Mouse (Mus musculus) neutrophil, adult 5-6 weeks (primary cell): ENCODE measurements around the gene Usp43. TPM values are rescaled to one million over a fixed set of nuclear protein-coding genes. Genes with fewer than 3 reads are reported as not detected.

ENCODE experiments used
- ATAC-seq: fragments of 151-379, 151-347 bp; 2 replicates; pipeline ENCODE4 v1.8.0; 2017; ENCODE audit warnings: mild to moderate bottlenecking, moderate TSS enrichment; ENCODE audit not compliant: insufficient number of reproducible peaks, poor library complexity, low FRiP score, severe bottlenecking; ENCODE audit errors: extremely low read depth
- total RNA-seq: library from RNA; stranded (forward); fragments of 200-1000 nt; gene quantifications from 2 replicates; pipeline ENCODE4 v1.2.3, GENCODE M21; 2017

Usp43 gene
- total RNA-seq = not detected in 2 replicates

DNA sequence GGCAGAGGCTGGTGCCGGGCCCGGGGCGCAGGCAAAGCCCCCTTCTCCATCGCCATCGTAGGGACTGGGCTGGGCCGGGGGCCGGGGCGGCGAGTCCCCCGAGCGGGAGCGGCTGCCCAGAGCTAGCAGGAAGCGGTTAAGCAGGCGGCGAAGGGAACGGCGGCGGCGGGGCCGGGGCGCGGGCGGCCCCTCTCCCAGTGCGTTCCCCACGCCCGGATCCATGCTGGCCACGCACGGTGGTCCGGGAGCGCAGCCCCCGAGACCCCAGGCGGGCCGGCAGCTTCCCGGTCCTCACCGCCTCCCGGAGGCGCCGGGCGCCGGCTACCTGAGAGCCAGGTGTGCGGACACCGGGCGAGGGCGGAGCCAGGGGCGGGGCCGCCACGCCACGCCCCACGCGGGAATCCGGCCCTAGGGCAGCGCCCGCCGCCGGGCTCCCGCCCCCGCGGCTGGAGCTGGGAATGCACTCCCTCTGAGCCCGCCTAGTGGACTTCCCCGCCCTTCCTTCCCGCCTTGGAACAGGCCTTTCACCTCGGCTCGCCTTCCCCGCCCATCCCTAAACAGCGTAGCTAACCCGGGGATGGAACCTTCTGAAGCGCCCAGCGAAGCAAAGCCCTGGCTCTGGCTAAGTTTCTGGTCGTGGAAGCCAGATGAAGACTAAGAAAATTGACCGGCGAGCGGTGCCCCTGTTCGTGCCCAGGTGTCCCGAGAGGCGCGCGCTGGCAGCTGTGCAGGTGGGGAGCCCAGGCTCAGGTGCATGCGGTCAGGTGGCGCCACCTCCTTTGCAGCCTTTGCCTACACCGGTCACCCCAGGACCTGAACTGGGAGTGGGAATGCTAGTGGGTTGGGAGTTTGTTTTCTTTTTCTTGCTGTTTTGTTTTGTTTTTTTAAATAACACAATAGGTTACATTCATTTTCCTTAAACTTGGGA is at the start of gene Usp43:
Gene Usp43, minus strand, starts transcription at position 327 of the 928 bp plus-strand sequence.
- no peak for ATAC-seq

DNA sequence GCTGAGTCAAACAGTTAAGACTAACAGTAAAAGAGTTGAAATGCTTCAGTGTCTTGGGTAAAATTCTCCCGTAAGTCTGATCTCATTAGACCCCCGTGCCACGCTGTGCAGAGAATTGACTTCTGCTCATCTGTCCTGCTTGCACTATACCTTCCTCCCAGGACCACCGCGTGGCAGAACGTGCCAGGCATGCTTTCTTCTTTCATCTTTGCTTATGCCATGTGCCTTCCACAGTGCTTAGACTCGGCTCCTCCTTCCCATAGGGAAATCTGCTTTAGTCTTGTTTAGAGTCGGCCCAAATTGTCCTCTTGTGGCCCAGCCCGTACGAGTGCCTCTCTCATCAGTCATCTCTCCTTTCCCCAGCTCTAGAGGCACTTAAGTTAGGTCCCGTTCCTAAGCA is 45.9 kb upstream of the Usp43 start:
- no peak for ATAC-seq

DNA sequence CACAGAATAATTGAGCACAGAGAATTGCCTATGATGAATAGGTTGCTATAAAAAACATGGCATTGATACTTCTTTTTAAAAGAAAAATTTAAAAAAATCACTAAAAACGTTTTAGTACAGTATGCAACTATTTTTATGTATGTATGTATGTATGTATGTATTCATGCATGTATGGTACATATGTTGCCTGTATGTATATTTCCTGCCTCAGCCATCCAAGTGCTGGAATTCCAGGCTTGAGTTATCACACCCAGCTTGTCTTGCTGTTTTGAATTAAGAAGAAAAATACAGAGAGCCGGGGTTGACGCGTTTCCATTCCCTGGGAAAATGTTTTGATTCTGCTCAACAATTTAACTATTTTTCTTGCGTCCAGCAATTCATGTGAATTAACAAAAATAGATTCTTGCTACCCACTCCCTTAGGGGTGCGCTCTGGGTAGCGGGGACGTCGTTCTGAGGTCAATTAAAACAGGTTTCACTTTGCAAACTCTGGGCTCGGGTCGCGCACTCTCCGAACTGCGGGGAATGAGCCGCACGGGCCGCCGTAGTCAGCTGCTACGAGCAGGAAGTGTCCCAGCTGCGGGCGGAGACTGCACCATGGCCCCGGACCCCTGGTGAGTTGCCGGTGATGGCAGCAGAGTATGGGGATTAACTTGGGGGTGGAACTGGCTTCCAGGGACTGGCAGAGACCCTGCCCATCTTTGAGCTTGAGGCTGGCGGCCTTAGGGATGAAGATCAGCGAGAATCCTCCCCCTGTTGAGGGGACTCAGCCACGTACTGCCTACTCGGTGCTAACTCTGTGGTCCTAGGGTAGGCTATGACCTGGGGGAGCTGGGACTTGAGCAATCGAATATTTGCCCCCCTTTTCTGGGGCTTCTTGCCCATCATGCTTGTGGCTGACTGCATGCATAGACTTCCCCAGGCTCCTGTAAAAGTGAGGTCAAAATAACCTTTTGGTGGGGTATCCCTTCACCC is 44.2 kb upstream of the Usp43 start, which contains the start of gene Stx8:
Gene Stx8, plus strand, starts transcription at position 289 of the 974 bp plus-strand sequence.
- peak; percentile 90 for ATAC-seq

DNA sequence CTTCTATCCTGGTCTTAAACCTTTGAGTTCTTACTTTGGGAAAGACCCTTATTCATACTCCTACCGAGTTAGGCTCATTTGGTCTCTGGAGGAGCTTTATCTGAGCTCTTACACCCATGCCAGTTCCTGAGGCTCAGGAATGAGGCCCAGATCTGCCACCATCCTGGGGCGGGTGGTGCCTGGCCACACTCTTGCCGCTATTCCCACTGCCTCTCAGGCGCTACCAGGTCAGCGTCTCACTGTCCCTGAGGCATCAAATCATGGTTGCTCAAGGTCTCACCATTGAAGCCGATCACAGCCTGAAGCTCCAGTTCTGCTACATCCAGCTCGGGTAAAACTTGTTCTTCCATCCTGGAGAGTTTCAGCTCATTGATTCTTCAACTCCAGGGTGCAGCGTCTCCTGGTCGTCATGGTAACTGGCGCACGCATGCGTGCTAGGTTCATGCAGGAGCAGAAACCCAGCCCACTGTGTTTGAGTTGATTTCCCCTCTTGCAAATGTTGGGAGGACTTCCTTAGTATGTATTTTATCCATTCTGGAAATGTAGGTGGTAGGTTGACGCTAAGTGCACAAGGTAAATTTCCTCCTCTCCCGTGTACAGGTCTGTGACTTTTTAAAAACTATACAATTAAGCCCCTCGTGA is 43.4 kb upstream of the Usp43 start, which contains the start of gene Cfap52:
Gene Cfap52, minus strand, starts transcription at position 410 of the 642 bp plus-strand sequence.
- ATAC-seq = peak; percentile 18; the same call in 1 of the 2 replicates

DNA sequence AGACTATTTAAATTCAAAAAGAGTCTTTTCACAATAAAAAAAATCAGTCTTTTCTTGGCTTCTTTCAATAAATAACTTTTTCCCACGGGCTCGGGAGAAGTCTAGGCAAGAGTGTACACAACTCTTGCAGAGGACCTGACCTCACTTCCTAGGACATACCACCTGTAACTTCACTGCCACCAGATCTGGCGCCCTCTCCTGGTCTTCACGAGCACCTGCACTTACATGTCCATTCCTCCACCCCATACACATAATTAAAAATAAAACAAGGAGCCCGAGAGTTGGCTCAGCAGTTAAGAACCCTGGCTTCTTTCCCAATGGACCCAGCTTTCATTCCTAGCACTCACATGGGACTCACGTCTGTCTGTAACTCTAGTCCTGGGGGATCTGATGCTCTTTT is 42.2 kb upstream of the Usp43 start:
- no peak for ATAC-seq

DNA sequence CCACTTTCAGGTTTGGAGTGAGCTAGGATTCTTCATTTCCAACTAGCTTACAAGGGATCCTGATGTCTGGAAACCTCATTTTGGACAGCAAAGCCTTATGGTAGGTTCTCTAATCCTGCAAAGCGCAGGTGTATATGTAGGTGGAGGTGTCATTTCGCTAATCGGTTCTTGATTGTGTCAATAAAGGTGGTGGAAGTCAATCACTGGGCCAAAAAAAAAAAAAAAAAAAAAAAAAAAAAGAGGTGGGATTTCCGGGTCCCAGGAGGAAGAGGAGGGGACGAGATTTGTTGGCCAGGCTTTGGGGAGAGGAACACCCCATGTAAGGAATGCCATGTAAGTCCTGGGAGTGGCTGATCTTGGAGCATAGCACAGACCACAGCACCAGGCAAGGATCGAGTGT is 32.5 kb upstream of the Usp43 start:
- no peak for ATAC-seq

DNA sequence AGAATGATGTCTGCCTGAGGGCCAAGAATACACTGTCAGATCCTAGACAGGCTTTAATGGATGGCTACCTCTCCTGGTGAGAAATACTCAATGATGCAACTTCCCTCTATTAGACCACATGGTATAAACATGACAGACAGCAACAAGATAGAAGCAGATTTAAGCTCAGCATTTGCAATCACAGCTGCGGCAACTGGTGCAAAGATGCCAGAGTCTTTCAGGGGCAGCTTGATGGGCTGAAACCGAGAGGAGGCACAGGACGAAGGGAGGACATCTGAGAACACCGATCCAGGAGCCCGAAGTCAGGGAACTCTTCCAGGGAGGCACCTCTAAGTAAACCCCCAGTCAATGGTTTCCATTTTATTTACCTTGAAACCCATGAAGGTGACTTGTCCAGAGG is 31.7 kb upstream of the Usp43 start:
- ATAC-seq = no peak

DNA sequence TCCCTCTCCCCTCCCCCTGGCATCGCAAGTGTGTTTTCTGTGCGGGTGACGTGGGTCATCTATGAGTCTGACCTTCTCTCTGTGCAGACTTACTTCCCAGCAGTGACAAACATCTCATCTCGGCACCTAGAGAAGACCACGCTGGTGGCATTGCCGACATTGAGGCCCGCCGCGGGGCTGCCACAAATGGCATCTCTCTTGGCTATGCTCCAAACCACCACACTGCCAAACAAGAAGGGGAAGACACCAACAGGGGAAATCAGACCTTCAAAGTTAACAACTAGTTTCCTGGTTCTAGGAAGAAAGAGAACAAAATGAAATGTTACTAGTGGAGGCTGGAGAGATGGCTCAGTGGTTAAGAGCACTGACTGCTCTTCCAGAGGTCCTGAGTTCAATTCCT is 27.5 kb upstream of the Usp43 start:
- no peak for ATAC-seq

DNA sequence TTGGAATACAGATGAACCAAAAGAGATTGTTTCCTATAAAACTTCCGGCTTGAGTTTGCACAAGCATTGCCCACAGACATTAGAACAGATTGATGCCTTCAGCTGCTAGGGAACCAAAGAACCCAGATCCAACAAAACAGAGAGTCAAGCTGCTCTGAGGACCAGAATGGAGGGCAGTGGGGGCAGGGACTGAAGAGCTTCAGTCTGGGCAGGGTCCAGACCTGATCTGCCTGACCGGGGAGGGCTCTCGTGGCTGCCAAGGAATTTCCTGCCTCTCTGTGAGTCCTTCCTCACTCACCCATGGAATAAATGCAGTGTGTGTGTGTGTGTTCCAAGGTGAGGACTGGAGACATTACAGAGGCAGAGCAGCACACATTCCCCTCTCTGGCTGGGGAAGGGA is 26.3 kb upstream of the Usp43 start:
- ATAC-seq = no peak

DNA sequence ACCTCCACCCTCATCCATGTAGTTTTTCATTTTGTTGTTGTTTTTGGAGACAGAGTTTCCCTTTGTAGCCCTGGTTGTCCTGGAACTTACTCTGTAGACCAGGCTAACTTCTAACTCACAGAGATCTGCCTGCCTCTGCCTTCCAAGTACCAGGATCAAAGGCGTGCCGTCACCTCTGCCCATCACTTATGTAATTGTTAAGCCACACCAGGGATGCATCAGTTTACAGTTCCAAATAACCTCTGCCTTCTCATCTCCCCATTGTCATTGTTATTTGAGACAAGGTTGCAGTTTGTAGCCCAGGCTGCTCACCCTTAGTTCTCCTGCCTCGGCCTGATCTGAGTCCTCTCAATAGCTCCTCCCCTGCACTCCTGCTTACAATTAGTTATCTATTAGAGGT is 10.2 kb upstream of the Usp43 start:
- no peak for ATAC-seq

DNA sequence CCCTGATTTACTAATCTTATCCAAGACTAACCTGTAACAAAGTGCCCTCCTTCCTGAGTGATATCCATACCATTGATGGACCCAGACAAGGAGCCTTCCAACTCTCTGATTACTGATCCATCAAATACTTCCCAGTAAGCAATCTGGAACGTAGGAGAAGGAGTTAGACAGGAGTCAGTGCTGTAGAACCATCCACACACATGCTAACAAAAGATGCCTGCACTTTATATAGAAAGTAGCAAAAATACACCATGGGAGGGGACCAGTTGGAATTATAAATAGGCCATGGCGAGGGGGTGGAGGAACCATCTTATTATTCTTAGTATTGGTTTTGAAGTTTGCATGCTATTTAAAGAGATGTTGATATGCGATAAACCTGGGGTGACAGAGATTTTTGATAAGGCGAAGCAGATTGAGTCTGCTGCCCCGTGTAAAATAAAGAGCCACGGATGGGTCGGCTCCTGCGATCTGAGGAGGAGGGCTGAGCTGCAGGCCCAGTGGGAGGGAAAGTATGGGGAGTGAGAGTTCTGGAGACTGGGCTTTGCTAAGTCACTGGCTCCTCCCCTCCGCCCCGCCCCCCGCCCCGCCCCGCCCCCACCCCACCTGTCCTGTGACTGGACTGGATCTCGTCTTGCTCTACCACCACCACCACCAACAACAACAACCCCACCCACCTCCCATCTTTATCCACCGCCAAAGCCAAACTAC is 4.5 kb upstream of the Usp43 start:
- no peak for ATAC-seq

DNA sequence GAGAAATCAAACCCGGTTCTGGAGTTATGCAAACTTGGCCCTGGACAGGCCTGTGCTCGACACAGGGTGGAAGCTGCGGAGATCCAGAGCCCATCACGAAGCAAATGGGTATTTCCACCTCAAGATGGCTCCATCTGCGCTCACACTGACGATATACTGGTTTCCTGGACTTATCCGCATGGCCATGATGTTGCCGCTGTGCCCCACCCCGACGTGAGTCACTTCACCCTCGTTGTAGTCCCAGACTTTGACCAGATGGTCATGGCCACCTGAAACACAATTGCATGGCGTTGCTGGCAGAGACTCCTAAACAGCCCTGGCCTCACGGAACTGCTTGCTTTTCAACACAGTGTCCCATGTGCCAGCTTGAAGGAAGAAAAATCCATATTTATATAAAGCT is 3.0 kb upstream of the Usp43 start:
- no peak for ATAC-seq

DNA sequence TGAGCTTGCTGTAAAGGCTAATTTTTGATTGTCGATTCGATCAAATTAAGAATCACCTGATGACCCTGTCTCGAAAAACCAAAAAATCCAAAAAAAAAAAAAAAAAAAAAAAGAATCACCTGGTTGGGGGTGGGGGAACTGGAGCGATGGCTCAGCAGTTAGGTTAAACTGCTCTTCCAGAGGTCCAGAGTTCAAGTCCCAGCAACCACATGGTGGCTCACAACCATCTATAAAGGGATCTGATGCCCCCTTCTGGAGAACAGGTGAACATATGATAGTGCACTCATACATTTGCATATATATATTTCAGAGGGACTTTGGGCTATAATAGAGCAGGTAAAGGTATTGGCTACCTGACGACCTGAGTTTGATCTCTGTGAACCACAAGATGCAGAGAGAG is 1.8 kb upstream of the Usp43 start:
- no peak for ATAC-seq

DNA sequence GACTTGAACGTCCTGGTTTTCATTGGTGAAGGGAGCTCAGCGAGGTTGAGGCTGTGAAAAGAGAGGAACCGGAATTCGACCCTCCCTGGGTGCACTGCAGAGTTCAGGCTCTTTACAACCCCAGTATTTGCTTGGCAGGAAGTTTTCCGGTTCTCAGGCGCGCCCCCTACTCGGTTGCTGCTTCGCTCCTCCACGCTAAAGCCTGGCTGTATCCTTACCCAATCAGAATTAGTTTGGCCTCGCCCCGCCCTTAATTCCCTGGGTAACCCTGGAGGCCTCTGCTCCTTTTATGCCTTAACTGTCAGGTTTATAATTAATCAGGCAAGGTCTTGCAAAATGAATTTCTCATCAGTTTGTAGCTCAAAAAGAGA is 787 bp upstream of the Usp43 start:
- ATAC-seq = no peak

DNA sequence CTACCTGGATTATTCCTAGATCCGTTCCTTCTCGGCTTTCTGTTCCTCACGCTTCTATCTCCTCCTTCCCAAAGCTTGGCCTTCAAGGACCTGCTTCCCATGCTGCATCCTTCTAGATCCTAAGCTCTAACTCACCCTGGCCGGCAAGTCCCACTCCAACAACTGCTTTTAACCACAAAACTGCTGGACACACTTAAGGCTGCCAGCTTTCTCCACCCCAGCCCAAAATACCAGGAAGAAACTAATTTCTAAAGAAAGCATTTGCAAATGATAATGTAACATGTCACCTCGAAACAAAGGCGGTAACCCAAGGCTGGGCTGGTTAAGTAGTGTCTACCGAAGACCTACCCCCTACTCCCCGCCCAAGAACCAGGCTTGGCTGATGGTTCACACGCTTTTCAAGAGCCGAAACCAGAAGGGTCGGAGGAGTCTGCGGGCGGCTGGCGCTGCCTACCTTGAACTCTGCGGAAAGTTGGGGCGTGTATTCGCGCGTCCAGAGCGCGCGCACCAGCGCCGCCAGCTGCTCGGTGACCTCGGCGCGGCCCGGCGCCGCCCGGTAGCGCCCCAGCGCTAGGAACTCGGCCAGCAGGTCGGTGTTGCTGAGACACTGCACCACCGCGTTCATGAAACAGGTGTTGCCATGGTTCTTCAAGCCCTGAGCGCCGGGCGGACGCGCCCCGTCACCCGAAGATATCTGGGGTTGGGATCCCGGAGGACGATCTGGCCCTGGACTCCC is 694 bp downstream of the Usp43 start:
- ATAC-seq = no peak

DNA sequence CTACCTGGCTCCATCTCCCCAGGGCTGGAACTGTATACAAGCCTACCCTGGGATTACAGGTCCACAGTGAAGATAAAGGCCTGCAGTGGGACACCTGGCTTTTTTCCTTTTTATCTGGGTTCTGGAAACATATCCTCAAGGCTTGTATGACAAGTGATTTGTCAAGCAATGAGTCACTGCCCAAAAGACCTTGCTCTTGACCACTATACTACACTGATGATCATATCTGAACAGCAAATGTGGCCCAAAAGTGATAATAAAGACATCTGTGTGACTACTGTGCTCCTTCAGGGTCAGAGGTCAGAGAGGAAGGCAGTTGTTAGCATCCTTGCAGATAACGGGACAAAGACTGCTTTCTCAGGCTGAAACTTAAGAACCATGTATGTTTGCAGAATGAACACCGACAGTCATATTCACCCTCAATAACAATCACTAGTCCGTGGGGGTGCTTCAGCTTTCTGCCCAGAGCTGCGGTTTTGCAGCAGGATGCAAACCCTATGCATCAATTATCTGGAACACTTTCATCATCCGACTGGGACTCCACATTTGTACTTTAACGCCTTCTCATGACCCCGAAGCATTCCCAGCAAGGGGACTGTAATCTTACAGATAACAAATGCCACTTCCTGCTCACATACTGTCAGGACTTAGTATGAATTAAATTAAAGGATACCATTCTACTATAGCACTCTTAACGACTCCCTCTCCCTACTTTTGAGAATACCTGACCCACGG is 1.6 kb downstream of the Usp43 start:
- ATAC-seq = no peak

DNA sequence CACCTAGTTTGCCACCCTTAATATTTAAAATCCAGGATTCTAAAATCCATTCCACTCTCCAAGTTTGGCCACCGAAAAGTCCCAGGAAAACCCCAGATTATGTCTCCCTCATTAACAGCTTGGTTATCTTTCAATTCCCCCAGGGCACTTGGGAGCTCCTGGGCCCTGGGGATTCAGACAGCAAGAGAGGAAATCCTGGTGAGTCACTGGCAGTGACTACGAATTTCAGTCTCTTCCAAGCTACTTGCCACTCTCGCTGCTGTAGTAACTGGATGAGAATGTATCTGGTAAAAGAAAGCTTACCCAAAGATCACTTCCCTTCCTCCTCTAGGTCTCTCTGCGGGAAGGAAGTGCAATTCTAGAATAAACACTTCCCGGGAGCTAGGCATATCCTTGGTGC is 2.4 kb downstream of the Usp43 start:
- ATAC-seq = no peak
